ENCODE assay signal across 28 mouse cellular contexts in genomic region chr9:87005435-87005779, GRCm38 (mm10). TPM values are rescaled to one million over a fixed set of nuclear protein-coding genes. Genes with fewer than 3 reads are reported as not detected.
DNase-seq lines count a peak whose midpoint lies in the region; ATAC-seq and TF ChIP-seq lines count a peak whose summit lies in the region.
"Had no signal": no experiment of that assay in that cellular context is flagged by ENCODE, and none has a peak within 500 bp of the region (broad histone marks: within the 10 kb centered on the region; RNA-seq: fewer than 3 reads in every experiment).

No protein-coding gene starts in this region.

- H3K4me1 ChIP-seq in cerebellum, adult 2 months (ENCODE audit: control insufficient read depth, insufficient read depth, low read length): peaks cover 16% of the 10 kb centered on the region
- peaks cover 0 to 13% of the 10 kb centered on the region in 2 experiments; a peak in 3 of 4 replicates for H3K4me1 ChIP-seq in CH12.LX (ENCODE audit: control insufficient read depth in 1 of 2, insufficient read depth in 2 of 2)
- H3K4me1 ChIP-seq in heart, embryonic 10.5 days: peaks cover 14% of the 10 kb centered on the region
- H3K4me1 ChIP-seq in heart, embryonic 16.5 days (ENCODE audit: control insufficient read depth, insufficient read depth, low read length): peaks cover 10% of the 10 kb centered on the region
- H3K4me1 ChIP-seq in midbrain, embryonic 14.5 days (ENCODE audit: control insufficient read depth, insufficient read depth, low read length): no peaks in the 10 kb centered on the region
- H3K4me1 ChIP-seq: hindbrain, embryonic 15.5 days; midbrain, embryonic 12.5 days; neural tube, embryonic 12.5 days had no signal

- H3K36me3 ChIP-seq in CH12.LX (replicated peaks in 1 of 2; ENCODE audit: control insufficient read depth in 1 of 2, insufficient read depth in 1 of 2, low read length in 1 of 2): no peaks in the 10 kb centered on the region
- no peaks in the 10 kb centered on the region for H3K36me3 ChIP-seq in heart, embryonic 10.5 days
- H3K36me3 ChIP-seq in heart, embryonic 16.5 days (ENCODE audit: control insufficient read depth, insufficient read depth): no peaks in the 10 kb centered on the region
- H3K36me3 ChIP-seq in midbrain, embryonic 14.5 days (ENCODE audit: control insufficient read depth, insufficient read depth, low read length): no peaks in the 10 kb centered on the region
- H3K36me3 ChIP-seq: embryonic facial prominence, embryonic 10.5 days; forebrain, embryonic 10.5 days; hindbrain, embryonic 15.5 days; midbrain, embryonic 12.5 days; neural tube, embryonic 12.5 days had no signal

- TF ChIP-seq CTCF in cerebellum, adult 2 months (IDR thresholded peaks at IDR 0.05; ENCODE audit: borderline replicate concordance, insufficient read depth, low read depth, low read length): no peak
- no peak for TF ChIP-seq CTCF in CH12.LX (conservative IDR thresholded peaks at IDR 0.05 in 1 of 2, IDR thresholded peaks at IDR 0.05 in 1 of 2; ENCODE audit: low read depth in 2 of 2, low read length in 2 of 2)

- H3K9me3 ChIP-seq in CH12.LX (replicated peaks; ENCODE audit: low read length): no peaks in the 10 kb centered on the region
- H3K9me3 ChIP-seq in heart, embryonic 10.5 days: no peaks in the 10 kb centered on the region
- no peaks in the 10 kb centered on the region for H3K9me3 ChIP-seq in heart, embryonic 16.5 days (replicated peaks; ENCODE audit: control insufficient read depth, low read length)
- no peaks in the 10 kb centered on the region for H3K9me3 ChIP-seq in midbrain, embryonic 14.5 days (ENCODE audit: control insufficient read depth, low read length)
- H3K9me3 ChIP-seq: embryonic facial prominence, embryonic 10.5 days; forebrain, embryonic 10.5 days; hindbrain, embryonic 15.5 days; midbrain, embryonic 12.5 days; neural tube, embryonic 12.5 days had no signal

- DNase-seq in cerebellum, adult 2 months: no peak
- DNase-seq in cerebellum, adult 11 months: no peak
- no peak for DNase-seq in CH12.LX (ENCODE audit: extremely low read depth)
- DNase-seq in heart, embryonic 10.5 days (ENCODE audit: low spot score): peak; percentile 76
- no peak for DNase-seq in lung, postnatal 14 days
- DNase-seq in kidney, adult 8-10 months: no peak
- no peak for DNase-seq in midbrain, embryonic 14.5 days
- DNase-seq: adrenal gland, postnatal 25 days; gastrocnemius, postnatal 25 days; kidney, adult 2 months; kidney, postnatal 14 days; right cerebral cortex, adult 18-20 months; thymus, adult 2 months had no signal

- dilution Hi-C loops in CH12.LX (cut with MboI; ENCODE audit: extremely low pct_ligation_motif_present, extremely low pct_unique_long_range_greater_than_20kb, low sequenced_read_pairs): no loop called here

- ATAC-seq in heart, embryonic 16.5 days (replicated peaks; ENCODE audit: extremely low read depth, insufficient read depth, low FRiP score): peak; percentile 94
- ATAC-seq in midbrain, embryonic 14.5 days (ENCODE audit: low FRiP score, low TSS enrichment): no peak
- ATAC-seq: forebrain, embryonic 16.5 days had no signal

- no peaks in the 10 kb centered on the region for H3K27me3 ChIP-seq in cerebellum, adult 2 months (ENCODE audit: control insufficient read depth, insufficient read depth, low read length)
- H3K27me3 ChIP-seq in CH12.LX (replicated peaks): no peaks in the 10 kb centered on the region
- no peaks in the 10 kb centered on the region for H3K27me3 ChIP-seq in heart, embryonic 10.5 days (ENCODE audit: insufficient read depth, poor library complexity, severe bottlenecking)
- no peaks in the 10 kb centered on the region for H3K27me3 ChIP-seq in heart, embryonic 16.5 days (ENCODE audit: control insufficient read depth, insufficient read depth, low read length)
- 0 out of 2 replicates have a peak, but pooled peaks cover 3% of the 10 kb centered on the region for H3K27me3 ChIP-seq in midbrain, embryonic 14.5 days (ENCODE audit: control insufficient read depth, insufficient read depth, low read length)
- H3K27me3 ChIP-seq: hindbrain, embryonic 15.5 days; midbrain, embryonic 12.5 days; neural tube, embryonic 12.5 days had no signal

- no peak overlapping the region for H3K4me3 ChIP-seq in cerebellum, adult 2 months (replicated peaks; ENCODE audit: insufficient read depth, low read depth, low read length)
- no peak overlapping the region for H3K4me3 ChIP-seq in CH12.LX (replicated peaks in 1 of 3; ENCODE audit: low read depth in 2 of 3, low read length in 2 of 3, poor library complexity in 1 of 3)
- no peak overlapping the region for H3K4me3 ChIP-seq in heart, embryonic 10.5 days
- no peak overlapping the region for H3K4me3 ChIP-seq in heart, embryonic 16.5 days (ENCODE audit: low read length)
- no peak overlapping the region for H3K4me3 ChIP-seq in midbrain, embryonic 14.5 days (replicated peaks; ENCODE audit: low read depth, low read length)
- H3K4me3 ChIP-seq: embryonic facial prominence, embryonic 10.5 days; forebrain, embryonic 10.5 days; hindbrain, embryonic 15.5 days; midbrain, embryonic 12.5 days; neural tube, embryonic 12.5 days had no signal

- TF ChIP-seq EP300 in CH12.LX (IDR thresholded peaks at IDR 0.05; ENCODE audit: low read length): no peak

- in situ Hi-C loops in CH12.LX (cut with MboI; ENCODE audit: low pct_ligation_motif_present, low pct_unique_long_range_greater_than_20kb, low sequenced_read_pairs): no loop called here

- no peaks in the 10 kb centered on the region for H3K79me2 ChIP-seq in CH12.LX (replicated peaks; ENCODE audit: control insufficient read depth, extremely low read depth, insufficient read depth, poor library complexity, severe bottlenecking)

- no peak for TF ChIP-seq POLR2A in cerebellum, adult 2 months (IDR thresholded peaks at IDR 0.05; ENCODE audit: borderline replicate concordance, insufficient read depth, low read length)
- no peak for TF ChIP-seq POLR2A in CH12.LX (IDR thresholded peaks at IDR 0.05; ENCODE audit: low read depth, low read length)

- no peak for TF ChIP-seq RAD21 in CH12.LX (IDR thresholded peaks at IDR 0.05; ENCODE audit: low read depth, low read length)

- WGBS in cerebellum, adult 2 months: 73% methylated on average over 5 of the region's 5 CpGs
- WGBS in heart, embryonic 10.5 days: 21% methylated on average over 5 of the region's 5 CpGs
- 9% methylated on average over 5 of the region's 5 CpGs for WGBS in heart, embryonic 16.5 days
- WGBS in midbrain, embryonic 14.5 days: 83% methylated on average over 5 of the region's 5 CpGs

- H3K4me2 ChIP-seq in CH12.LX (ENCODE audit: insufficient read depth, low read depth, poor library complexity, severe bottlenecking): peak overlapping the region; percentile 10; the same call in 1 of the 2 replicates
- peak overlapping the region; percentile 36 for H3K4me2 ChIP-seq in heart, embryonic 16.5 days (ENCODE audit: low read depth, low read length)
- H3K4me2 ChIP-seq in midbrain, embryonic 14.5 days (ENCODE audit: low read length): no peak overlapping the region
- H3K4me2 ChIP-seq: hindbrain, embryonic 15.5 days; midbrain, embryonic 12.5 days; neural tube, embryonic 12.5 days had no signal

- no peak overlapping the region for H3K9ac ChIP-seq in CH12.LX (ENCODE audit: insufficient read depth, low read depth)
- H3K9ac ChIP-seq in heart, embryonic 16.5 days (ENCODE audit: low read length): 0 out of 2 replicates have a peak overlapping the region, but pooled peaks have one; percentile 34
- no peak overlapping the region for H3K9ac ChIP-seq in midbrain, embryonic 14.5 days (replicated peaks; ENCODE audit: low read length)
- H3K9ac ChIP-seq: hindbrain, embryonic 15.5 days; midbrain, embryonic 12.5 days; neural tube, embryonic 12.5 days had no signal

- H3K27ac ChIP-seq in cerebellum, adult 2 months (ENCODE audit: insufficient read depth, low read length): peak overlapping the region; percentile 43; the same call in 1 of the 2 replicates
- H3K27ac ChIP-seq in CH12.LX (ENCODE audit: insufficient read depth, low read depth): no peak overlapping the region
- peak overlapping the region; percentile 59; the same call in 1 of the 2 replicates for H3K27ac ChIP-seq in heart, embryonic 10.5 days
- H3K27ac ChIP-seq in heart, embryonic 16.5 days (ENCODE audit: low read length): peak overlapping the region; percentile 92
- H3K27ac ChIP-seq in midbrain, embryonic 14.5 days (replicated peaks; ENCODE audit: low read depth, low read length): no peak overlapping the region
- H3K27ac ChIP-seq: embryonic facial prominence, embryonic 10.5 days; forebrain, embryonic 10.5 days; hindbrain, embryonic 15.5 days; midbrain, embryonic 12.5 days; neural tube, embryonic 12.5 days; stomach, postnatal 0 days had no signal

TF ChIP-seq in CH12.LX, 34 proteins besides CTCF, POLR2A, EP300 and RAD21 (continues in another document):
- TF ChIP-seq SMC3 (IDR thresholded peaks at IDR 0.05; ENCODE audit: low read depth, low read length) (no peak), IRF4 (IDR thresholded peaks at IDR 0.05; ENCODE audit: low read depth, low read length) (no peak), UBTF (IDR thresholded peaks at IDR 0.05; ENCODE audit: low read depth, low read length) (no peak), PAX5 (IDR thresholded peaks at IDR 0.05; ENCODE audit: low read length) (no peak), E2F4 (IDR thresholded peaks at IDR 0.05; ENCODE audit: insufficient replicate concordance, low read depth, low read length) (no peak), ZC3H11A (IDR thresholded peaks at IDR 0.05; ENCODE audit: low read depth, low read length) (no peak), RCOR1 (conservative IDR thresholded peaks at IDR 0.05; ENCODE audit: low read depth, low read length) (no peak), KAT2A (IDR thresholded peaks at IDR 0.05; ENCODE audit: insufficient replicate concordance, low read length) (no peak), USF2 (conservative IDR thresholded peaks at IDR 0.05; ENCODE audit: low read depth, low read length) (no peak)

RNA-seq across cellular contexts. Expression of gene Ripply2, which starts 9.9 kb away (rescaled TPM):
- polyA plus RNA-seq in cerebellum, adult 2 months (2012; rRNA removed): 10.0 and 13.2 TPM in 2 replicates
- total RNA-seq in CH12.LX (2012; rRNA removed) (not detected in 2 replicates), CH12.LX (2014; rRNA removed) (not detected in 2 replicates)
- polyA plus RNA-seq in CH12.LX (2012; ENCODE audit: insufficient read length, low read depth): not detected in 2 replicates
- 0.29 and 0.32 TPM in 2 replicates for polyA plus RNA-seq in heart, embryonic 10.5 days (2016; fragmentation: Nextera tagmentation; extraction: Ambion mirVana)
- polyA plus RNA-seq in heart, embryonic 16.5 days (2015; fragmentation: Nextera tagmentation; extraction: Ambion mirVana): 0.75 and 1.1 TPM in 2 replicates
- 9.9 and 12.8 TPM in 2 replicates for polyA plus RNA-seq in midbrain, embryonic 14.5 days (2014; fragmentation: Nextera tagmentation; extraction: Ambion mirVana)
- total RNA-seq: gastrocnemius, postnatal 25 days; hematopoietic stem cell, adult 5-6 weeks; liver, adult 2 months had no signal
- polyA plus RNA-seq: embryonic facial prominence, embryonic 10.5 days; kidney, adult 2 months; limb, embryonic 11.5 days; liver, adult 2 months; liver, embryonic 16.5 days; lung, embryonic 16.5 days; small intestine, adult 2 months; urinary bladder, adult 2 months had no signal

RNA-seq across cellular contexts. Expression of gene Cyb5r4, which starts 16.4 kb away (rescaled TPM):
- 33.6 and 34.3 TPM in 2 replicates for polyA plus RNA-seq in cerebellum, adult 2 months (2012; rRNA removed)
- total RNA-seq in CH12.LX (2012; rRNA removed) (37.5 and 43.6 TPM in 2 replicates), CH12.LX (2014; rRNA removed) (109 and 121 TPM in 2 replicates)
- polyA plus RNA-seq in CH12.LX (2012; ENCODE audit: insufficient read length, low read depth): 75.1 and 80.6 TPM in 2 replicates
- polyA plus RNA-seq in heart, embryonic 10.5 days (2016; fragmentation: Nextera tagmentation; extraction: Ambion mirVana): 54.6 and 59.1 TPM in 2 replicates
- 46.9 and 53.8 TPM in 2 replicates for polyA plus RNA-seq in heart, embryonic 16.5 days (2015; fragmentation: Nextera tagmentation; extraction: Ambion mirVana)
- 59.4 and 69.7 TPM in 2 replicates for polyA plus RNA-seq in midbrain, embryonic 14.5 days (2014; fragmentation: Nextera tagmentation; extraction: Ambion mirVana)

Comparison
In these comparisons a context has a peak if more than half of its experiments do, and no peak if none do; other contexts are left out.
1. H3K27ac ChIP-seq: peak in cerebellum, adult 2 months (single experiment), heart, embryonic 10.5 days (single experiment) and heart, embryonic 16.5 days (single experiment); none in CH12.LX (single experiment) and midbrain, embryonic 14.5 days (single experiment).